Mouse (Mus musculus) spleen, adult 2 months (tissue): ENCODE results near the gene Gm20547.

ENCODE experiments used
- CTCF ChIP-seq: fragments of 200-500 bp; IDR thresholded peaks from 2 replicates; pipeline ENCODE4 v1.5.1; 2011; ENCODE audit warnings: mild to moderate bottlenecking, inconsistent platforms; ENCODE audit not compliant: insufficient read depth, insufficient read length, insufficient replicate concordance; ENCODE audit errors: extremely low read depth
- POLR2A ChIP-seq: fragments of 200-500 bp; IDR thresholded peaks from 2 replicates; pipeline ENCODE4 v1.6.1; 2011; ENCODE audit warnings: low read depth, low read length, inconsistent platforms

DNA sequence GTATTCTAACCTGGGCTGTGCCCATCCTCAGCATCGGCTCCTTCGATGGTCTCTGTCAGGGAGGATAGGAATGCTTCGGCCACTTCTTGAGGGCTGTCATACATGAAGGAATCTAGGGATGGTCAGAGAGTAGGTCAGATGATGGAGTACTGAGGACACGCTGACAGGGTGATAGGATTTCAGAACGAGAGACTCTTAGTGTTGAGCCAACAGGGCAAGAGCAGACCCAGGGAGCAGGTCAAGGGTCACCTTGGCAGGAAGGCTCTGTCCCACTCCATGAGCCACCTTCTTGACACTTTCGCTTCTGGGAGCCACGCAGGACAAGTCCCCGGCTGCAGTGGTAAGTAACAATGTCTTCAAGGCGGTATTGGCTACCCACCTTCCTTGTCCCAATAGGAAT lies 21.3 kb downstream of the Gm20547 start:
- TF ChIP-seq CTCF = no peak
- TF ChIP-seq POLR2A = no peak
